Mouse (Mus musculus) gastrocnemius, postnatal 10 days (tissue): ENCODE data around the gene Thrsp. TPM values are rescaled to one million over a fixed set of nuclear protein-coding genes. Genes with fewer than 3 reads are reported as not detected.
"Not testable (repeated sequence)": the region's sequence is repeated elsewhere in the genome, so short reads cannot be mapped to it uniquely, and the experiment has no call there.

ENCODE experiments used
- DNase-seq: peaks from one replicate; pipeline ENCODE4 v3.0.0; 2021; ENCODE audit warnings: mixed read lengths
- long read RNA-seq, 2 experiments: library from polyadenylated mRNA; stranded (forward); transcript quantifications; one replicate each; pipeline ENCODE4 v2.0.0; 2021
- total RNA-seq, 2 experiments: library from RNA; stranded (reverse); gene quantifications; 2 replicates each; pipeline ENCODE4 v1.2.3; 2021

Thrsp gene
- 10 to 100 TPM; 32.6 to 44.3 TPM for total RNA-seq
- long read RNA-seq, experiment 1, transcript Thrsp-201 (2 exons, 1,277 nt), result major isoform, 42 of 57 reads
- long read RNA-seq, experiment 1, partial matches to known transcripts, result 15 of 57 reads
- long read RNA-seq, experiment 1, other reads (novel, unspliced or antisense), result 0 of 57 reads
- long read RNA-seq, experiment 2, transcript Thrsp-201 (2 exons, 1,277 nt), result major isoform, 71 of 86 reads
- long read RNA-seq, experiment 2, partial matches to known transcripts, result 15 of 86 reads
- long read RNA-seq, experiment 2, other reads (novel, unspliced or antisense), result 0 of 86 reads

DNA sequence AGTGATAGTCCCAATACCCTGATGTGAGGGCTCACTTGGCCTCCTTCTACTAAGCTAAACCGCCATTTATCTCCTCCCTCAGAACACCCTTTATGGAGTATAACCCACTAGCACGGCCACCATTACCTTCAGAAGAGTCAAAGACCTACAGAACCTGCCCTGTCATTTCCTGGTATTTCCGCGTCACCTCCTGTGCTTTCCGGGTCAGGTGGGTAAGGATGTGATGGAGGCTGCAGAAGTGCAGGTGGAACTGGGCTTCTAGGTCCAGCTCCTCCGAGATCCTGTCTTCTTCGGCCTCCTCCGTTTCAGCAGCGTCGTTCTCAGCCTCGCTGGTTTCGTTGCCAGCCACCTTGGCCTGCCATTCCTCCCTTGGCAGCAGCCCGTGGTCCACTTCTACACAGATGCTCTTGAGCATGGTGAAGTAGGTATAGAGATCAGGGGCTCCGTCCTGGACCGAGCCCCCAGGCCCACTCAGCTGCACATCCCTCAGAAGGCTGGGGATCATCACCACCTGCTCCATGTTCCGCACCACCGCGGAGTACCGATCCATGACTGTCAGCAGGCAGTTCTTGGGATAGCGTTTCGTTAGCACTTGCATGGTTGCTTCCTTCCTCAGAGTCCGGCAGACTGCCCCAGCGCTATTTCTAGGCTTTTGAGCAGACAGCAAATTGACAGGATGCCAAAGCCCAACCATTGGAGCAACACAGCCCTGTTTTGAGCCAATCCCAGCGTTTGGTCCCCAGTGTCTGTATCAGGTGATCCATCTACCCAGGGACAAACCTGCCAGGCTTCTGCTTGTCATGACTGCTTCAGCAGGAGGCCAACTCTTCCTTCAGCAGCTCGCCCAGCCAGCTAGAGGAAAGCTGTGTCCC, at the start of gene Thrsp:
TSS of gene Thrsp (minus strand) at position 825 of the 872 bp plus-strand sequence.
- peak; percentile 68 for DNase-seq

DNA sequence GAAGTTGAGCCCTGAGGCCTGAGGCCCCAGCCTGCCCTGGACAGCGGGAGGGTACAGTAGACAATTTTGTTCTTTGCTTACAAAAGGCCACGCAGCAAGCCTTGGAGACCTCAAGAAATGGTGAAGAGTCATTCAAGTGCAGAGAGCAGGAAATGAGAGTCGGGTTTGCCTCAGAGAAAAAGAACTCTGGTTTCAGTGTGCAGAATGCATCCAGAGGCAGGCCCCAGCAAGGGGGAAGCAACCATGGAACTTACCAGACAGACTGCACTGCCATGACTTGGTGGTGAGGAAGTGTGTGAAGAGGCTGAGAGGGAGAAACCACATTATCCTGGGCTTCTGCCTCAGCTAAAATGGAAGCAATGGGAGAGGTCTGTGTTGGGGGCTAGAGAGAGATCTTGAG, 38.0 kb upstream of the Thrsp start:
- no peak for DNase-seq

DNA sequence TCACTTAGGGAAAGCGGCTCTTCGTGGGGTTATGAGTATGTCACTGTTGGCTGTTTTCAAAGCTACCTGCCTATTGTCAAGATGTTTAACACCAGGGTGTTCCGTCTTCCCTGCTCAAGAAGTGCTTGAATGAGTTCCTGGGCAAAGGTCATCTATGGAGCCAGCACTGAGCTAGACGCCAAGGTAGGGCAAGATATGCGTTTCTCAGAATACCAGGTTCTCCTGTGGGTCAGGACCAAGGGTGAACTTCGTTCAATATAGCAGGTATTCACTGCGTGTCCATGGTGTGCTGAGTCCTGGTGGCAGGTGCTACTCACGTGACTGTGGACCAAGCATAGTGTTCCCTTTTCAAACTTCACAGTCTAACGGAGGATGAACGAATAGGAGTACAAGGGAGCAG, 37.3 kb upstream of the Thrsp start:
- DNase-seq, result no peak

DNA sequence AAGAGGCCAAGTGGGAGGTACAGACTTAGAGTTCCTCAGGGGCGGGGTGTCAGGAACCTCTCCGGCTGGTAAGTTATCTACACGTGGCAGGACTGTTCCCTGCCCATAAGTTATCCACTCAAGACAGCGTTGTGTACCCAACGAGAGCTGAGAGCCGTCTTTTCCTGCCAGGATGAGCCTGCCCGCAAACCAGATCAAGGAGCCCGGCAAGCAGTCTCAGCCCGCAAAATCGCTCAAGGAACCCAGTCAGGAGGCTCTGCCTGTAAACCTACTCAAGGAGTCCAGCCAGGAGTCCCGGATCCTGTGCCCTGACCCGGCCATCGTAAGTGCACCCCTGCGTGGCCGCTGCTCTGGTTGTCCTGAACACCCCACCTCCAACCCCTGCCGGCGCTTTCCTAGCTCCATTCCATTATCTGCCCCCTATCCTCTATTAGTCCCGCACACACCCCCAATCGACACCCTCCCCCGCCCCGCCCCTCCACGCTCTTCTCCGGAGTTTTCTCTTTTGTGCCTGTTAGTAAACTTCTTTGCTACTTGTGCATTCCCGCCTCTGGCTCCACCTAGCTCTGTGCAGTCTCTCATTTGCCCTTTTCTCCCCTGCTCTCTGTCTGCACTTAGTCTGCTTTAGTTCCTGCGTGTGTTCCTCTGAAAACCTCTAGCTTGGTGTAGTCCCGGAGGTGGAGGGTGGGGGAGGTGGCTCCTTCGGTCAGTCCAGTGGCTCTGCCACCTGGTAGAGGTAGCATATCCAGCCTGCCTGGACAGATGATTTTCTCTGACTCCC, 35.8 kb upstream of the Thrsp start:
- DNase-seq, result peak; percentile 13

DNA sequence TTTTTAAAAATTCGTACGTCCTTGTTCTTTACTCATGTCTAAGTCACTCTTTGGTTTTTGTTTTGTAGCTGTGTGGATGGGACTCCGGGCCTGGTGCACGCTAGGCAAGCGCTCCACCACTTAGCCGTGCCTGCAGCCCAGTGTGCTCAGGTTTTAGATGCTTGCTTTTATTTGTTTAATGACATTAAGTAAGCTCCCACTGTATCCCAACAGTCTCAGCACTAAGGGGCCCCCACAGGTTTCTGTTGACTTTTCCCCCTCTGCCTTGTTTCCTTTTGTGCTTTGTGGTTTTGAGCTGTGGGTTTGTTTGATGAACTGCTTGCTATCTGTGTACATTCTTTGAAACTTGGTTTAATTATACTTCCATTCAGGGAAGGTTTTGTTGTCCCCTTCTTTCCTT, 34.7 kb upstream of the Thrsp start:
- no peak for DNase-seq

DNA sequence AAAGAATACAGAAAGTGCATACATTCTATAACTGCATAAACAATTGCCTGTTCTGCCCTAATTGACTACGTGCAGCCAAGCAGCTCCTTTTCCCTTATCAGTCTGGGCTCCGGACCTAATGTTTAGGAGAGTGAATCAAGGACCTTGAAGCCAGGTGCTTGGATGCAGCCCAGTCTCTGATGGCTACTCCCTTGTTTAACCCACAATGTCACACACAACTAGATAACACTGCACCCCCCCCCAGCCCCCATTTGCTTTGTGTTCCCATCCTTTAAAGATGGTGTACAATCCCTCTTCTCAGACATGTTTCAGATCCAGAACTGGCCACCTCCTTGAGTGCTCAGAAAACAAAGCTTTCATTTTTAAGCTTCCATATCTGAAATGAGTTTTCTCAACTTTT, 33.5 kb upstream of the Thrsp start, which contains the start of gene Kctd14:
TSS of gene Kctd14 (plus strand) at position 301 of the 400 bp plus-strand sequence.
- not testable (repeated sequence) for DNase-seq

DNA sequence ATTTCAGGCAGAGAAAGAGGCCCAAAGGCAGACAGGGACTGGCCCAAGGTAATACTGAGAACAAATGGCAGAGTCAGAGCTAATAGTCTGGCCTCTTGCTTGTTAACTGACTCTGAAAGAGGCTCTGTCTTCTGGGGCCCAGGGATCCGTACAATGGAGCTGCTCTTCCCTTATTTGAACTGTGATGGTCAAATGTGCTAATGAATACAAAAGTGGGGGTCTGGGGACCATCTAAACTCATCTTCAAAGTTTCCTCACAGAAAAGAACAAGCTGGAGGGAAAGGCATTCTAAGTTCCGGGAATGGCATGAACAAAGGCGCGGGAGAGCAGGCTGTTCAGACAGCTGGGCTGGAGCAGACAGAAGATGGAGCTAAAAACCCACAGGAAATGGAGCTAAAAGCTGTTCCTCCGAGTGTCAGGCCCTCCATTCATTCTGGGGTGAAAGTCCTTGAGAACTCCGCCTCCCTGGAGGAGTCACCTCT, 29.6 kb upstream of the Thrsp start:
- no peak for DNase-seq

DNA sequence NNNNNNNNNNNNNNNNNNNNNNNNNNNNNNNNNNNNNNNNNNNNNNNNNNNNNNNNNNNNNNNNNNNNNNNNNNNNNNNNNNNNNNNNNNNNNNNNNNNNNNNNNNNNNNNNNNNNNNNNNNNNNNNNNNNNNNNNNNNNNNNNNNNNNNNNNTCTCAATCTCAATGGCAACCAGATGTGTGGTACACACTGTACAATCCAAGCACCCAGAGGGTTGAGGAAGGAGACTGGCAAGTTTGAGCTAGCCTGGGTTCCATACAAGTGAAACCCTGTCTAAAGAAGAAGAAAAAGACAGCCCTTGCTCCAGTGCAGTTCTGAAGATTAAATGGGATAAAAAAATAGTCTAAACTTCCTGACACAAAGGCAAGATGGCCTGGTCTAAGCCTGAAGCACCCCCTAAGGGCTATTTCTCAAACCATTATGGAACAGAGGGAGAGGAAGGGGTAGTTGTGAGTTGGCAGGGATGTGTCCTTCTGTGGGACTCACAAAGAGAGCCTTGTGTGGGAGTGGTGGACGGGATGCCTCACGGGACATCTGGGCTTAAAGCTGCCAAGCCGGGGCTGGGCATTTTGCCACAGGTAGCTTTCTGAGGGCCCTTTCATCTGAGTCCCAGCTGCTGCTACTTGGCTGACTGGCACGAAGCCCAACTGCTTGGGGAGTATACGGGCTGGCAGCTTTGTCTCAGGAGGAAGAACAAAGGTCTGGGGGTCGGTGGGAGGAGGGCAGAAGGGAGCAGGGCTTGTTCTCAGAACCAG, 28.8 kb upstream of the Thrsp start:
- peak; percentile 85 for DNase-seq

DNA sequence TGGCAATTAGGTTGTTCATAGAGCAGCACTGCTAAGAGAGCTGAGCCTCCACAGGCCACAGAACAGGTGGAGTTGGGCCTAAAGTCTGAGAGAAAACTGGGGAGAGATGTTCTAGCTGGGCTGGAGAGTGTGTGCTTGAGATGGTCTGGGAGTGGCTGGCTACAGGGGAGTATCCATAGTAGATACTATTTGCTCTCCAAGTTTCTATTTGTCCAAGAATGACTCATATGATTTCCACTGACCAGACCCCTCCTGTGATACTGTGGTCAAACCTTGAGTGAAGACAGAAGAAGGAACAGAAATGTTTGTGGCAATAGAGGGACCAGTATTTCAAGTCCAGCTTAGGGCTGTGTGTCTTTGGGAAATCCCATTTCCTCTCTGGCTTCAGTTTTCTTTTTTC, 21.5 kb upstream of the Thrsp start:
- DNase-seq, result no peak

DNA sequence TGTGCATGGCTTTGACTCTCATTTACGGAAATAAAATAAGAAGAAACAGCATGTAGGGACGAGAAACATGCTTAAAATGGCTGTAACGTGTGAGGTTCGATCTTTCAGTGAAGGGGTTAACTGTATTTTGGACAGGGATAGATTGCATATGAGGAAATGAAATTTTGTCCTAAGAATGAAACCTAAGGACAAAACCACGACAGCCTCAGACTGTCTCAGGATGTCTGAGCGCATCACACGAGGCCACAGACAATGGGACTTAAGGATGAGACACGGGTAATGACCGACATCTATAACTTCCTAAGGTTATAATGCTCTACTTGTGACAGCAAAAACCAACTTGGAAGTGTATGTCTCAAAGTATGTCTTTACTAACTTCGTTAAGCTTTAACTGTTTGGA, 17.0 kb upstream of the Thrsp start:
- no peak for DNase-seq

DNA sequence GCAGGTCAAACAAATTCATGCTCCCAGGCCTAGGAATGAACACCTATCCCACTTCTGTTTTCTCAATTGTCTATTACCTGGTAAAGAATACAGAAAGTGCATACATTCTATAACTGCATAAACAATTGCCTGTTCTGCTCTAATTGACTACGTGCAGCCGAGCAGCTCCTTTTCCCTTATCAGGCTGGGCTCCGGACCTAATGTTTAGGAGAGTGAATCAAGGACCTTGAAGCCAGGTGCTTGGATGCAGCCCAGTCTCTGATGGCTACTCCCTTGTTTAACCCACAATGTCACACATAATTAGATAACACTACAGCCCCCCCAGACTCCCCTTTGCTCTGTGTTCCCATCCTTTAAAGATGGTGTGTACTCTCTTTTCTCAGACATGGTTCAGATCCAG, 16.0 kb upstream of the Thrsp start:
- not testable (repeated sequence) for DNase-seq

DNA sequence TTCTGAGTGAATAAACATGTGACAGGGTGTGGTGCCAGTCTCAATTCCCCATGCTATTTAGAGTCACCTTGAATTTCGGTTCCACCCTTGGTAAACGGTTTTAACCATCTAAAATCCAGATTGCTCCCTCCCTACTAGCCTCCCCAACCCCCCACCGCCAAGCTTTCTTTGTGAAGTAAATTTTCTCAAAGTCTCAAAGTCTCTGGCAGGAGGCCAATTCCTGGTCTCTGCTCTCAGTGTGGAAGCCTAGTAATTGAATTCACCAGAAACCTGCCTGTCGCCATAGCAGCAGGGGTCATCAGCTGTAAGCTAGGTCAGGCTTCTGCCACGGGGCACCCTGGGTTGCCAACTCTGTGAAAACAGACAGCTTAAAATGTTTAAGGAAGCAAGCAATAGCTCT, 12.2 kb upstream of the Thrsp start:
- DNase-seq, result no peak

DNA sequence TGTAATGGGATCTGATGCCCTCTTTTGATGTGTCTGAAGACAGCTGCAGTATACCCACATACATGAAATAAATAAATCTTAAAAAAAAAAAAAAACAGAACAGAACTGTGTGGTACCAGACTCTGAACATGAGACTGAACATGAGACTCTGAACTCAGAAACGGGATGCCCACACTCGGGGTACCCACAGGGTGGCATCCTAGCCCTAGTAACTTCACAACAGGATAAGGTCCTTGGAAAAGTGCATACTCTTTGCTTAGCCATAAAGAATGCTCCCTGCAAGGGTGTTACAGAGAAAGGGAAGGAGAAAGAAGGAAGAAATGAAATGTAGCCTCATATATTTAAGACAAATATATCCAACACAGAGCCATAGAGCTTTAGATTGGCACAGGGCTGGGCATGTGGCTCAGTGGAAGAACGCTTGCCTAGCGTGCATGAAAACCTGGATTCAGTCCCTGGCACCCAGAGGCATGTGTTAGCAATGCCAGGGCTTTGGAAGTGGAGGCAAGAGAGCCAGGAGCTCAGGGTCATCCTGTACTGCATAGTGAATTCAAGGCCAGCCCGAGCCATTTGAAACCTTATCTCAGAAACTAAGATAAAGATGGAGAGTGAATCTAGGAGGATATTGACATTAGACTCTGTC, 10.4 kb upstream of the Thrsp start:
- no peak for DNase-seq

DNA sequence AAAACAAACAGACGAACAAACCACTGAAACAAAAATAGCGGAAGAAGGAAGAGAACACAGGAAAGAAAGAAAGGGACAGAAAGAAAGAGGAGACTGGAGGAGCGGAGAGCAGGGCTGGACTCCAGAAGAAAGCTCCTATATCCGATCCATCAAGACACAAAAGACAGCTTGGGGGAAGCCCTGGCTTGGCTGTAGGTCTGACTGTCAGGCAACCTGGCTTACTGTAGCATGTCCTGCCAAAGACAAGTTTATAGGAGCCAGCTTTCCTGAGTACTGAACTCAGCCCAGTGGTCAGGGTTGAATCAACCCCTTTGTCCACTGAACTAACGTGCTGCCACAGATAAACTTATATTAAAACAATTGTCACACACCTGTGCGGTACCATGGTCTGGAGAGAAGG, 9.8 kb upstream of the Thrsp start:
- DNase-seq, result no peak

DNA sequence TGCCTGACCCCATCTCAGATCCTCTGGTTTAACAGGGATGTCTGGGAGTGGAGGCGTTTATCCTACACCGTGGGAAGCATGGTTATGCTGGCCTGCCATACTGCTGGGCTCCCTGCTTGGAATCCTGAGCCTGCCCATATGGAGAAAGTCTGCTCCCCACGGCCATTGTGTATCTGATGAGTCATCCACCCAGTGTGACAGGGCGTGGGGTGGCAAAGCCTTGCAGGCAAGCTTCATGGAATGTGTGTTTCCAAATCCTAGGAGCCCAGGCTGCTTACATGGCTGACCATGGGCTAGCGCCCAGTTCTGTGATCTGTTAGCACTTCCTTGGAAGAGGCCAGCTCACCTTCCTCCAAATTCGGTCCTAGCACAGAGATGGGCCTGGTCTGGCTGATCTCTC, 9.0 kb upstream of the Thrsp start:
- DNase-seq, result no peak

DNA sequence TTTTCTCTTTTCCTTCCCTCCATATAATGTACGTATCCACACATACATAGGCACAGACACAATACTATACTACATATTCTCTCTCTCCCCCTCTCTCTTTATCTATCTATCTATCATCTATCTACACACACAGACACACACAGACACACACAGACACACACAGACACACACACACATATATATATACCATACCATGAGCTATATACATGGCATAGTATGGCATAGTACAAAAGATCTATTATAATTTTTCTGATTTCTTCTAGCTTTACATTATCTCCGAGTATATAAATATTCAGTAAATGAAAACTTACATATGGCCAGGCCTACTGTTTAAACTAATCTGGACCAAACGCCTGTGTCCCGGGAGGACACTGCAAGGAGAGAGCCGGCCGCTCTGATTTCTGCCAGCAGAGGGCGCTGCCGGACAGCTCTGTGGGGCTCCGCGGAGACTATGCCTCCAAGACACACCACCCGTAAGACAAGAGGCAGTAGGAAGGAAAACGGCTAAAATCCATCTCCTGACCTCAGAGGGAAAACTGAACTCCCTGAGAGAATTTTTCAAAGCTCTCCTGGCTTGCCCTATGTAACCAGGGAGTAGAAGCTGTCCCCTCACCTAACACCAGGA, 7.2 kb upstream of the Thrsp start:
- DNase-seq, result peak; percentile 98

DNA sequence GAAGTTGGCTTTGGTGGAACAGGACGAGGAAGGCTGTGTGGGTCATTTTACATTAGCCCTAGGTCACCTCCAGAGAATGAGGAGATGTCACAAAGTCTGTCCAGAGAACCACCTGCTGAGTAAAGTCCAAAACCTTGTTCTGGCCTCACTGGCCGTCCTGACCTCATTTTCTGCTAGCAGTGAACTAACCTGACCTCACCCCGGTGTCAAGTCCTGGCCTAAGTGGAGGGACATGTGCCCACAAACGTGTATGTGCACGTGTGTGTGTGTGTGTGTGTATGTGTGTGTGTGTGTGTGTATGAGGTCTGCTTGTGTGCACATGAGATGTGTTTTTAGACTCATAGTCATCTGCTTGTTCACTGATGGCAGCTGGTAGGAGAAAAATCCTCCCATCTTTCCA, 6.2 kb upstream of the Thrsp start:
- no peak for DNase-seq

DNA sequence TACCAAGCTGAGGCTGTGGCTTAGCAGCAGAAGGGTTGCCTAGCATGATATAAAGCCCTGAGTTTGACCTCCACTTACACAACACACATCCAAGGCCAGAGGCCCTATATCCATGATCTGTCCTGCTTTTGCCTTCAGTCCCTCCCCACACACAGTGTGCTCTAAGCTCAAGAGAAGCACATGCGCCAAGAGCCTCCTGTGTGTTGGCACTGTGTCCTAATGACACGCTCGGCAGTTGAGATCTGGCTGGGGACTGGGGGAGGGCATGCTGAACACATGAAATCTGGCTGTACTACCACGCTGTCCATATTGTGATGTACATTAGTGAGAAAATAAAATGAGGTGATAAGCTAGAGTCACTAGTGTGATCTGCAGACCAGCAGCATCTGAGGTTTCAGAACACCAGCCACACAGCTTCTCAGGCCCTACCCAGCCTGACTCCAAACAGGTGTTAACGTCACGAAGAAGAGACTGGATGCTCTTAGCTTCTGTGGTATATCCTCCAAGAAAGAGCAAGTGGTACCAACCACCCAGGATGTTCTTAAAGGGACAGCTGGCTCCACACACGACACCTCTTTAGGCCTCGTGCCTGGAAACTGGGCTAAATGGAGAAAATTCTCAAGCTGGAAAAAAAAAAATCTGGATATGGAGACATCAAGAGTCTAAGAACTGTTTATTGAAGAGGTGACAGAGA, 3.6 kb upstream of the Thrsp start:
- peak; percentile 34 for DNase-seq

DNA sequence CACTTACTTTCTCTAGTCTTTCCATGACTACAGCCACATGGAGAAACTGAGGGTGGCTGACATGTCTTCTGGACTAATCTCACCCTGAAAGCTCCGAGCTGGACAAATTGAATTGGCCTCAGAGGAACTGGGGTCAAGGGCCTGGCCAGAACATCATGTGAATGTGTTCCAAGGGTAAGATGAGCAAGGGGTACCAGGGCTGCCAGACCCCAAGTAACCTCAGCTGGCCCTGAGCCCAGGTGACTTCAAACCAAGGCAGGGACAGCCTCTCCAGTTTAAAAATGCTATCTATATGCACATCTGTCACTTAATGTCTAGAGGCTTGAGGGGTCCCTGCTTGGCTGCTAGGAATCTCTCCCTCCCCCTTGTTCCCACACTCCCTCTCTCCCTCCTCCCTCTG, 2.9 kb upstream of the Thrsp start:
- peak; percentile 32 for DNase-seq

DNA sequence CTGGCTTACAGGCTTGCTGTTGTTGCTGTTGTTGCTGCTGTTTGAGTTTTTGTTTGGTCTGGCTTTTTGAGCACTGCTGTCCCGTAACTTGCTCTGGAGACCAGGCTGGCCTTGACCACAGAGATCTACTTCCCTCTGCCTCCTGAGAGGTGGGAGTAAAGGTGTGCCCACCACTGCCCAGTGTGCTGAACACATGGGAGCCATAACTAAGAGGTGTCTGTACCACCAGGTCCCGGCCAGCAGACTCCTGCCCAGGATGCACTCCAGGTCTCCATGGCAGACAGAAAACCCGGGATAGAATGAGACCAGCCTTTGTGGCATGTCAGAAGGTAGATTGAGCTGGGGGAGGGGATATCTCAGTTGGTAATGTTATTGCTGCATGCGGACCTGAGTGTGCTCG, 1.6 kb upstream of the Thrsp start:
- no peak for DNase-seq
